Mouse (Mus musculus): Measurements from ENCODE around the gene Fibp.

DNA sequence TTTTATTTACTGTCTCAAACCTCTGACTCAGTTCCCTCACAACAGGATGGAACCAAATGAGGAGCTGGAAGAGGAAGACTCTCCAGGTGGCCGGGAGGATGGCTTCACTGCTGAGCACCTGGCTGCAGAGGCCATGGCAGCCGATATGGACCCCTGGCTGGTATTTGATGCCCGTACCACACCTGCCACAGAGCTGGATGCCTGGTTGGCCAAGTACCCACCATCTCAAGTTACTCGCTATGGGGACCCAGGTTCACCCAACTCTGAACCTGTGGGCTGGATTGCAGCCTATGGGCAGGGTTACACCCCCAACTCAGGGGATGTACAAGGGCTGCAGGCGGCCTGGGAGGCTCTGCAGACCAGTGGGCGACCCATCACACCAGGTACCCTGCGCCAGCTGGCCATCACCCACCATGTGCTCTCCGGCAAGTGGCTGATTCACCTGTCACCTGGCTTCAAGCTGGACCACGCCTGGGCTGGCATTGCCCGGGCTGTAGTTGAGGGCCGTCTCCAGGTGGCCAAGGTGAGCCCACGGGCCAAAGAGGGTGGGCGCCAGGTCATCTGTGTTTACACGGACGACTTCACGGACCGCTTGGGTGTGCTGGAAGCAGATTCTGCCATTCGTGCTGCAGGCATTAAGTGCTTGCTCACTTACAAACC is 34.4 kb upstream of the Fibp start:
- TF ChIP-seq POLR2A (IDR thresholded peaks at IDR 0.05; ENCODE audit: insufficient read depth, low read length) (no peak), CTCF (IDR thresholded peaks at IDR 0.05; ENCODE audit: low read depth, low read length) (no peak)

Measured in ES-Bruce4 (cell line).